Mouse (Mus musculus) forebrain, embryonic 11.5 days (tissue): ENCODE measurements around the gene Abcc4. TPM values are rescaled to one million over a fixed set of nuclear protein-coding genes. Genes with fewer than 3 reads are reported as not detected.

Source experiments
- ATAC-seq: fragments of 200-750 bp; cut with Nextera tagmentation; replicated peaks from 2 replicates; pipeline ENCODE4 v1.8.0; 2017; ENCODE audit warnings: moderate TSS enrichment; ENCODE audit not compliant: low FRiP score
- DNase-seq: peaks from one replicate; pipeline ENCODE4 v3.0.0-alpha.2; 2017; ENCODE audit warnings: low spot score
- H3K27ac ChIP-seq: fragments of 300-500 bp; sonication (generic); 2 replicates; pipeline ENCODE4 v1.5.1; 2014; ENCODE audit warnings: low read depth, low read length
- H3K27me3 ChIP-seq: fragments of 300-500 bp; sonication (generic); 2 replicates; pipeline ENCODE4 v1.6.1; 2014; ENCODE audit warnings: mild to moderate bottlenecking, low read length, mixed read lengths; ENCODE audit not compliant: control insufficient read depth, insufficient read depth
- H3K36me3 ChIP-seq: fragments of 300-500 bp; sonication (generic); 2 replicates; pipeline ENCODE4 v1.6.1; 2014; ENCODE audit warnings: mild to moderate bottlenecking, low read length, moderate library complexity, mixed read lengths; ENCODE audit not compliant: control insufficient read depth, insufficient read depth
- H3K4me1 ChIP-seq: fragments of 300-500 bp; sonication (generic); replicated peaks from 2 replicates; pipeline ENCODE4 v1.6.1; 2014; ENCODE audit warnings: low read length, mixed read lengths; ENCODE audit not compliant: control insufficient read depth, insufficient read depth
- H3K4me2 ChIP-seq: fragments of 300-500 bp; sonication (generic); 2 replicates; pipeline ENCODE4 v1.6.1; 2014; ENCODE audit warnings: low read depth, mild to moderate bottlenecking, low read length, moderate library complexity, mixed read lengths; ENCODE audit not compliant: severe bottlenecking
- H3K4me3 ChIP-seq: fragments of 300-500 bp; sonication (generic); 2 replicates; pipeline ENCODE4 v1.5.1; 2014; ENCODE audit warnings: low read depth, low read length
- H3K9ac ChIP-seq: fragments of 300-500 bp; sonication (generic); 2 replicates; pipeline ENCODE4 v1.6.1; 2014; ENCODE audit warnings: low read length
- H3K9me3 ChIP-seq: fragments of 300-500 bp; sonication (generic); 2 replicates; pipeline ENCODE4 v1.6.1; 2016; ENCODE audit warnings: low read length, mixed read lengths; ENCODE audit not compliant: control insufficient read depth
- WGBS: fragments of 180-500 bp; shearing (Covaris S2); extraction: QIAGEN DNeasy Blood & Tissue Kit; methylation state at CpG from one replicate; pipeline ENCODE4 v1.1.7; 2014; 5-methylcytosine and 5-hydroxymethylcytosine counted together
- polyA plus RNA-seq: library from polyadenylated mRNA; unstranded; fragments of >200 nt; fragmentation: Nextera tagmentation; extraction: Ambion mirVana; gene quantifications from 2 replicates; pipeline ENCODE4 v1.2.1, GENCODE M21; 2014

The Abcc4 gene
- 3.3 and 4.0 TPM in 2 replicates for polyA plus RNA-seq

GRCm38 (mm10) chr14:118705808-118706731 lies at the start of gene Abcc4:
Abcc4 (minus strand) TSS chr14:118706219.
- ATAC-seq (peak; percentile 78), DNase-seq (peak; percentile 84)
- H3K27ac ChIP-seq = no peak within 1 kb of the TSS
- H3K4me2 ChIP-seq = peak within 1 kb of the TSS; percentile 100
- H3K36me3 ChIP-seq = no peaks in the 10 kb centered on the region
- H3K9ac ChIP-seq = peak within 1 kb of the TSS; percentile 69
- H3K4me3 ChIP-seq = peak within 1 kb of the TSS; percentile 60
- H3K4me1 ChIP-seq = no peaks in the 10 kb centered on the region; the same call in 1 of the 2 replicates
- H3K27me3 ChIP-seq = peaks cover 22% of the 10 kb centered on the region
- no peaks in the 10 kb centered on the region for H3K9me3 ChIP-seq
- under 1% methylated on average over 103 of the region's 106 CpGs for WGBS

GRCm38 (mm10) chr14:118751193-118751753 lies 45.3 kb upstream of the Abcc4 start:
- no peak for DNase-seq
- Histone ChIP-seq H3K27me3 (no peaks in the 10 kb centered on the region), H3K9me3 (no peaks in the 10 kb centered on the region), H3K9ac (no peak overlapping the region), H3K4me1 (no peaks in the 10 kb centered on the region; the same call in 1 of the 2 replicates), H3K36me3 (no peaks in the 10 kb centered on the region), H3K4me3 (no peak overlapping the region), H3K4me2 (no peak overlapping the region), H3K27ac (no peak overlapping the region)
- ATAC-seq = no peak
- WGBS = 72% methylated on average over 8 of the region's 8 CpGs

GRCm38 (mm10) chr14:118750505-118751192 lies 44.6 kb upstream of the Abcc4 start:
- H3K9me3 ChIP-seq = no peaks in the 10 kb centered on the region
- H3K27ac ChIP-seq = no peak overlapping the region
- H3K4me1 ChIP-seq = no peaks in the 10 kb centered on the region; the same call in 1 of the 2 replicates
- 0 out of 2 replicates have a peak, but pooled peaks have one; percentile 33 for ATAC-seq
- no peak overlapping the region for H3K9ac ChIP-seq
- H3K4me3 ChIP-seq = no peak overlapping the region
- whole genome bisulfite sequencing = 87% methylated on average over 6 of the region's 6 CpGs
- DNase-seq = no peak
- no peak overlapping the region for H3K4me2 ChIP-seq
- no peaks in the 10 kb centered on the region for H3K27me3 ChIP-seq
- H3K36me3 ChIP-seq = no peaks in the 10 kb centered on the region

- Histone ChIP-seq H3K27me3 (no peaks in the 10 kb centered on the region), H3K9ac (no peak overlapping the region), H3K27ac (no peak overlapping the region), H3K36me3 (no peaks in the 10 kb centered on the region), H3K4me1 (no peaks in the 10 kb centered on the region; the same call in 1 of the 2 replicates), H3K9me3 (no peaks in the 10 kb centered on the region), H3K4me3 (no peak overlapping the region), H3K4me2 (no peak overlapping the region)
- WGBS = 47% methylated on average over 4 of the region's 4 CpGs
- DNase-seq (no peak), ATAC-seq (no peak; the same call in 1 of the 2 replicates)
Measured at GRCm38 (mm10) chr14:118749715-118750114, 43.7 kb upstream of the Abcc4 start.

- ATAC-seq (no peak), DNase-seq (no peak)
- no peaks in the 10 kb centered on the region; the same call in 1 of the 2 replicates for H3K4me1 ChIP-seq
- no peaks in the 10 kb centered on the region for H3K9me3 ChIP-seq
- H3K27me3 ChIP-seq = no peaks in the 10 kb centered on the region
- H3K27ac ChIP-seq = no peak overlapping the region
- H3K4me3 ChIP-seq = no peak overlapping the region
- WGBS = 90% methylated on average over 2 of the region's 2 CpGs
- no peak overlapping the region for H3K4me2 ChIP-seq
- no peak overlapping the region for H3K9ac ChIP-seq
- H3K36me3 ChIP-seq = no peaks in the 10 kb centered on the region
Measured at GRCm38 (mm10) chr14:118749068-118749467, 43.0 kb upstream of the Abcc4 start.

GRCm38 (mm10) chr14:118742862-118743261 lies 36.8 kb upstream of the Abcc4 start:
- DNase-seq (no peak), ATAC-seq (no peak)
- WGBS = 72% methylated on average over 5 of the region's 5 CpGs
- Histone ChIP-seq H3K4me1 (peaks cover 6% of the 10 kb centered on the region; the same call in 1 of the 2 replicates), H3K27me3 (no peaks in the 10 kb centered on the region), H3K36me3 (no peaks in the 10 kb centered on the region), H3K4me3 (no peak overlapping the region), H3K9ac (no peak overlapping the region), H3K27ac (no peak overlapping the region), H3K4me2 (no peak overlapping the region), H3K9me3 (peaks cover 4% of the 10 kb centered on the region; the same call in 1 of the 2 replicates)

GRCm38 (mm10) chr14:118741780-118742179 lies 35.8 kb upstream of the Abcc4 start:
- Histone ChIP-seq H3K9ac (no peak overlapping the region), H3K27me3 (no peaks in the 10 kb centered on the region), H3K27ac (no peak overlapping the region), H3K4me2 (no peak overlapping the region), H3K36me3 (no peaks in the 10 kb centered on the region), H3K9me3 (peaks cover 4% of the 10 kb centered on the region; the same call in 1 of the 2 replicates), H3K4me1 (peaks cover 10% of the 10 kb centered on the region; the same call in 1 of the 2 replicates), H3K4me3 (no peak overlapping the region)
- DNase-seq = no peak
- ATAC-seq = no peak

- Histone ChIP-seq H3K9me3 (peaks cover 4% of the 10 kb centered on the region; the same call in 1 of the 2 replicates), H3K9ac (no peak overlapping the region), H3K4me2 (no peak overlapping the region), H3K27me3 (no peaks in the 10 kb centered on the region), H3K36me3 (no peaks in the 10 kb centered on the region), H3K4me1 (peaks cover 6% of the 10 kb centered on the region; the same call in 1 of the 2 replicates), H3K27ac (no peak overlapping the region), H3K4me3 (no peak overlapping the region)
- DNase-seq (no peak), ATAC-seq (0 out of 2 replicates have a peak, but pooled peaks have one; percentile 23)
- WGBS = 17% methylated on average over 12 of the region's 12 CpGs
Measured at GRCm38 (mm10) chr14:118737251-118737888, 31.4 kb upstream of the Abcc4 start.
